Mouse (Mus musculus): Measurements from ENCODE around the gene Irf2bpl. TPM values are rescaled to one million over a fixed set of nuclear protein-coding genes. Genes with fewer than 3 reads are reported as not detected.
A peak's percentile ranks its signal among the peaks of the same experiment; 100 is the strongest.

Gene Irf2bpl
- total RNA-seq, 2 experiments from 2014 or later = 69.8 to 70.2 TPM

GRCm38 (mm10) chr12:86912335-86913093, 27.9 kb upstream of the Irf2bpl start:
- no peak for DNase-seq (ENCODE audit: low spot score in 2 of 2)
- H3K4me3 ChIP-seq = no peak overlapping the region
- peak overlapping the region; percentile 89 for H3K27ac ChIP-seq
- TF ChIP-seq CTCF (conservative IDR thresholded peaks at IDR 0.05) = no peak

- H3K4me3 ChIP-seq = no peak overlapping the region
- DNase-seq (ENCODE audit: low spot score in 2 of 2) = peak; percentile 68 to 74
- H3K27ac ChIP-seq = peak overlapping the region; percentile 89
- TF ChIP-seq CTCF (conservative IDR thresholded peaks at IDR 0.05) = no peak
These were observed 26.9 kb upstream of the Irf2bpl start for GRCm38 (mm10) chr12:86911482-86911931.

- Histone ChIP-seq H3K4me3 (no peak overlapping the region), H3K27ac (peak overlapping the region; percentile 21; the same call in 1 of the 2 replicates)
- TF ChIP-seq CTCF (conservative IDR thresholded peaks at IDR 0.05) = peak; percentile 91
- DNase-seq (ENCODE audit: low spot score in 2 of 2) = peak; percentile 89
These were observed 21.8 kb upstream of the Irf2bpl start for GRCm38 (mm10) chr12:86906395-86906794.

- H3K27ac ChIP-seq = peak overlapping the region; percentile 21; the same call in 1 of the 2 replicates
These were observed 21.3 kb upstream of the Irf2bpl start for GRCm38 (mm10) chr12:86905876-86906275.

GRCm38 (mm10) chr12:86905203-86905602, 20.6 kb upstream of the Irf2bpl start:
- Histone ChIP-seq H3K27ac (no peak overlapping the region), H3K4me3 (no peak overlapping the region)
- peak; percentile 87 for TF ChIP-seq CTCF (conservative IDR thresholded peaks at IDR 0.05)
- no peak for DNase-seq (ENCODE audit: low spot score in 2 of 2)

More at GRCm38 (mm10) chr12:86905876-86906275, 21.3 kb upstream of the Irf2bpl start:
- no peak overlapping the region for H3K4me3 ChIP-seq
- no peak for TF ChIP-seq CTCF (conservative IDR thresholded peaks at IDR 0.05)
- no peak for DNase-seq (ENCODE audit: low spot score in 2 of 2)

- DNase-seq (ENCODE audit: low spot score in 2 of 2) = no peak
- no peak for TF ChIP-seq CTCF (conservative IDR thresholded peaks at IDR 0.05)
- Histone ChIP-seq H3K27ac (no peak overlapping the region), H3K4me3 (no peak overlapping the region)
These were observed 19.5 kb upstream of the Irf2bpl start for GRCm38 (mm10) chr12:86903828-86904806.

- H3K27ac ChIP-seq = no peak overlapping the region; the same call in 1 of the 2 replicates
- no peak for DNase-seq (ENCODE audit: low spot score in 2 of 2)
- no peak overlapping the region for H3K4me3 ChIP-seq
- TF ChIP-seq CTCF (conservative IDR thresholded peaks at IDR 0.05) = no peak
These were observed 15.0 kb upstream of the Irf2bpl start for GRCm38 (mm10) chr12:86899461-86900179.

- TF ChIP-seq CTCF (conservative IDR thresholded peaks at IDR 0.05) = no peak
- Histone ChIP-seq H3K27ac (peak overlapping the region; percentile 99), H3K4me3 (no peak overlapping the region)
- no peak for DNase-seq (ENCODE audit: low spot score in 2 of 2)
These were observed 13.8 kb upstream of the Irf2bpl start for GRCm38 (mm10) chr12:86898448-86898847.

GRCm38 (mm10) chr12:86897769-86898273, 13.2 kb upstream of the Irf2bpl start:
- Histone ChIP-seq H3K27ac (peak overlapping the region; percentile 99), H3K4me3 (no peak overlapping the region)
- no peak for DNase-seq (ENCODE audit: low spot score in 2 of 2)
- TF ChIP-seq CTCF (conservative IDR thresholded peaks at IDR 0.05) = no peak

GRCm38 (mm10) chr12:86896921-86897512, 12.4 kb upstream of the Irf2bpl start:
- DNase-seq (ENCODE audit: low spot score in 2 of 2) = no peak
- TF ChIP-seq CTCF (conservative IDR thresholded peaks at IDR 0.05) = no peak
- Histone ChIP-seq H3K27ac (peak overlapping the region; percentile 99), H3K4me3 (peak overlapping the region; percentile 19; the same call in 1 of the 2 replicates)

- no peak for TF ChIP-seq CTCF (conservative IDR thresholded peaks at IDR 0.05)
- no peak for DNase-seq (ENCODE audit: low spot score in 2 of 2)
- Histone ChIP-seq H3K27ac (peak overlapping the region; percentile 99), H3K4me3 (no peak overlapping the region)
These were observed 11.9 kb upstream of the Irf2bpl start for GRCm38 (mm10) chr12:86896441-86896890.
